Mouse (Mus musculus): ENCODE results near the gene Tubd1.
A peak's percentile ranks its signal among the peaks of the same experiment; 100 is the strongest.

Tubd1 gene

GRCm38 (mm10) chr11:86583990-86584897 lies 39.5 kb downstream of the Tubd1 start:
- DNase-seq (ENCODE audit: low read depth): peak; percentile 64

DNA sequence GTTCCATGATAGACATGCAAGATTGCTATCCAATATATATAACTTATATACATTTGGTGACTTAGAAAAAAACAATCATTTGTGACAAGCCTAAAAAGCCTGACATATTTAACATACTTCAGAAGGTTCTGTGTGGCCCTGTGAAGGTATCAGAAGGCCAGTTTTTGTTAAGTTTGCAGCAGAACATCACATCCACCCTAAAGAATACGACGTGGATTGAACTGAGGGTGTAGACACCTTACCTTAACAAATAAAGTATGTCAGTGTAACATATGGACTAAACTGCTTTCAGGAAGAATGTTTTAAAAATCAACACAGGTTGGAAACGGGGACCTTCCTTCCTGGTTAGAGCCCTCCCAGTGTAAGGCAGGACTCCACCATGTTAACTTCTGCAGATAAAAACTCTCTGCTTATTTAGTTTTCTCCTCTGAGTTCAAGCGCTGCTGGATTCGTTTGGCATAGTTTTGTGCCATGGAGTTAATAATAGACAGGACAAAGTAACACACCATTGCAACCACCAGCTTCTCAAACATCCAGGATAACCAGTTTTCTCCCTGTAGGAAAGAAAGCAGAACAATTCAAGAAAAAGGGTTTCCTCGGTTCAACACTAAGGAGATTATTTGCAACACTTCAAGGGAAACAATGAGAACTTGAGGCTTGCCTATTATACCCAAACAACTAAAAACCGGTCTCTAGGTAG lies 40.3 kb downstream of the Tubd1 start:
- peak; percentile 67 for DNase-seq (ENCODE audit: low read depth)

DNA sequence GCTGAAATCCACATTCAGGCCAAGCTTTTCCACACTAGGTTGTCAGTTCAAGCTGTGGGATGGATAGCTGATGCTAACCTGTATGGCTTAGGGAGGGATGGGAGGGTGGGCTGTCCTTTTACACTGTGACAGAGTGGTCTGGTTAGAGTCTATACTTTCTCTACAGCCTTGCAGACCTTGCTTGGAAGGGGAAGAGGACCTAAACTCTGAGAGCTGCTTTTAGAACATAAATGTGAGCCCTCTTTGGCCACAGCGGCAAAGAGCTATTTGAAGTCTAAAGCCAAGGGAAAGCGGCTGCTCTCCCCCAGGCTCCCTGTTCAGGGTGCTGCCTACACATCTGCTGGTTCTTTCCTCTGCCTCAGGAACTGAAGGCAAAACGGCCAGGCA lies 40.8 kb downstream of the Tubd1 start:
- no peak for DNase-seq (ENCODE audit: low read depth)

GRCm38 (mm10) chr11:86586177-86586867 lies 41.5 kb downstream of the Tubd1 start:
- no peak for DNase-seq (ENCODE audit: low read depth)

DNA sequence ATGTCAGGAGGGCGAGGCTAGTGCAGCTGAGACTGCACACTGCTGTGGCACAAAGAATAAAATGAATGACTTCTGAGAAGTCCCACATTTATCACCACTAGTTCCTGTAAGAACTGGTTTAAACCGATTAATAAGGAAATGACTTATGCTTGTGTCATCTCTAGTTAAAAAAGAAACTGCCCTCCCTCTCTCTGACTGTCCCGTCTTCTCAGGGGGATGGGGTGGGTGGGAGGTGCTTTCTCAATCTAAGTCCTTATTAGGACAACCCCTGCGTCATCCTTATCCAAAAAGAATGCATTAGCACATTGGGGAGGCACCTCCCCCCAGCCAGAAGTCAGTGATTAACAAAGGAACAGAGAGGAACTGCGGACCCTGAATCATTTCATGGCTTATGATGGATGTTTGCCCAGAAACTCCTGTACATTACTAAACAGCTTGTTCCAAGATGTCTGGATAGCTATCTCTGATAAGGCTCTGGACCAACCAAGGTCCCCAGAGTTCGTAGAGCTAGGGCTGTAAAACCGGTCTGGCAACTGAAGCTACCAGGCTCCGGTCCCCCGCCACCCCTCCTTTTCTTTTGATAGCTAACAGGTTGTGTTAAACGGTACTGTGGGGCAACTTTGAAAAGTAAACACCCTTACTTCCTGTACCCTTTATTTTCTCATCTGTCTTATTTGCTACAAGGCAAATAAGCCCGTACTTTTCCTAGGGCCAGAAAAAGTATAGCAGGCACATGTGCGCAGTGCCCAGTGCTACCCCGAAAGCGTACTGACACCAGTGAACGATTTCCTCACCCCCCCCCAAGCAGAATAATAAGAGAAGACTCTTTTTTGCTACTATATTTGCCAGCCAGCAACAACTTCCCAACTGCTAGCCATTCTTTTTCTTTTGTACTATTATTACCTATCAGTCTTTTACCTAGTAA lies 42.3 kb downstream of the Tubd1 start:
- DNase-seq (ENCODE audit: low read depth): peak; percentile 100

- peak; percentile 73 for DNase-seq (ENCODE audit: low read depth)
These were observed 43.0 kb downstream of the Tubd1 start for GRCm38 (mm10) chr11:86587830-86588229.

GRCm38 (mm10) chr11:86588583-86589298 lies 44.0 kb downstream of the Tubd1 start:
- DNase-seq (ENCODE audit: low read depth): no peak

DNA sequence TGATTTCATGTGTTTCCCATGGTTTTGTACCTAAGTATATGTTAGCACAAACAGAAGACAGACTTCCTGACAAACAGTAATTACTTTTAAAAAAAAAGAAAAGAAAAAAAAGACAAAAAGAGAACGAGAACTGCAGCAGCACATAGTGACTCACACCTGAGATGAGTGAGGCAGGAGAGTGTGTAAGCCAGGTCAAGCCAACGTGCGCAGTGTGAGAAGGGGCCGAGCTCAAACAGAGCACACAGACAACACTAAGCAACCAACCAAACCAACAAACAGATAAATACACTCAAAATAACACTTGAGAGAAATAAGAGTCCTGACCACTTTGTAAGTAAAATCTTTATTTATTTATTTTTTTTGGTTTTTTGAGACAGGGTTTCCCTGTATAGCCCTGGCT lies 45.3 kb downstream of the Tubd1 start:
- no peak for DNase-seq (ENCODE audit: low read depth)

- no peak for DNase-seq (ENCODE audit: low read depth)
These were observed 45.8 kb downstream of the Tubd1 start for GRCm38 (mm10) chr11:86590579-86590978.

DNA sequence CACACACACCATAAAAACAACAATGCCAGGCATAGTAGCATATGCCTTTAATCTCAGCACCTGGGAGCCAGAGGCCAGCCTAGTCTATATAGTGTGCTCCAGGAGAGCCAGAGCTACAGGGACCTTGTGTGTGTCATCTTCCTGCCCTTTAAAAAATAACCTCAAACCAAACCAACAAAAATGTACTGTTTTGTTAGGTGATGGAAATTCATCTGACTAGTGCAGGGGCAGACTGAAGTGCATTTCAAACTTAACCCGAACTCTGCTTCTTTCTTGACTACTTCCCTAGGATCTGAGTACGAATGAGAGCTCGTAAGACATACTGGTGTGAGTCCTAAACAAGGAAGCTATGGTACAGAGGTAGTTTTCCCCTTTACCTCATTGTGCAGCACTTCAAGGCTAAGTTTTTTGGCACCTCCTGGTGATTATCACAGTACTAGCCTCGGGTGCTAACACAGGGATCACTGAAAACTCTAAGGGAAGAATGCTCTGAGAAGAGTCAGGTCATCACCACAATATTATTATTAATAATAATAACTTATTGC lies 46.6 kb downstream of the Tubd1 start:
- peak; percentile 66 for DNase-seq (ENCODE audit: low read depth)

DNA sequence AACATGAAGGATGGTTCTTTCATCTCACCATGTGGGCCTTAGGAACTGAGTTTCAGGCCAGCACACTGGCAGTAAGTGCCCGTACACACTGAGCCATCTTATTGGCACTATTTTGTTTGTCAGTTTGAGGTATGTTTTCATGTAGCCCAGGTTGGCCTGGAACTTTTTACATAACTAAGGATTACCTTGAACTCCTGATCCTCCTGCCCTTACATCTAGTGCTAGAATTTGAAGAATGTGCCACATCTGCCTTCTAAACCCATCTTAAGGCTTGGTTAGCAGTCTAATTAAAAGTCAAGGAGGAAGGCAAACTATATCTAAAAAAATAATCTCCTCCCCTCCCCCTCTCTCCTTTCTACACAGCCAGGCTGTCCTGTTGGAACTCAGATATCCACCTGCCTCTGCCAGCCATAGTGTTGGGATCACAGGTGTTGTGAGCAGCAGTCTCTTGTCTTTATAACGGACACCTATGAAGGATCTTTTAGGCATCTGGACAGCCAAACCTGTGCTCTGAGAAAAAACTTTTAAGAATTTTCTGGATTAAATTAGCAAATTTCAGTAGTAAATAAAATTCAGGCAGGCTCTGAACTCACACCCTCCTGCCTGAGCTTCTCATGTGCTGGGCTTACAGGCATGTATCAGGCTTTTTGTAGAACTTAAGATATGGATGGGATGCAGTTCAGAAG lies 47.3 kb downstream of the Tubd1 start:
- no peak for DNase-seq (ENCODE audit: low read depth)

GRCm38 (mm10) chr11:86592993-86593392 lies 48.2 kb downstream of the Tubd1 start:
- peak; percentile 97 for DNase-seq (ENCODE audit: low read depth)

GRCm38 (mm10) chr11:86593443-86593842 lies 48.7 kb downstream of the Tubd1 start:
- no peak for DNase-seq (ENCODE audit: low read depth)

DNA sequence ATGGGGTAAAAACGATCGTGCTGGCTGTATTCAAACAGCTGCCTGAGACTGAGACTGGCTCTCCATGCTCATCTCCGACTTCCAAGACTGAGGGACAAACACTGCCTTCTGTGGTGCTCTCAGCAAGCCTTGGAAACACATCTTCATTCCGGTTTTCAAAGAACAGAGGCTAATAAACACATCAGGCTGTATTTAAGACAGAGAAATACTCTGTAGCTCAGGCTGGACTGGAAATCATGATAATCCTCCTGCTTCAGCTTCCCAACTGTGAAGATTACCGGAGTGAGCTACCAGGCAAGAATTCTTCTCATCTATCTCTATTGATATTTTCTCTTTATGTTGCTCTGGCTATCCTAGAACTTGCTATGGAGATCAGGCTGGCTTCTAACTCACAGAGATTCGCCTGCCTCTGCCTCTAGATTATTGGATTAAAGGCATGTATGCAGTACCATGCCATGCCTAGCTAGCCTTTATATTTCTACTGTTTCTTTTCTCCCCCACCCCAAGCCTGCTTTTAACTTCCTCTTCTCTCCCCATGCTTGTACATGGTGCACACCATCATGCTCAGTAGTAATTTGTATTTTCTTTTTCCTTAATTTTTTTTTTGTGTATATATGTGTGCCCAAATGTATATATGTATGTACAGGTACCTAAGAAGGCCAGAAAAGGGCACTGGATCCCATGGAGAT lies 49.5 kb downstream of the Tubd1 start:
- no peak for DNase-seq (ENCODE audit: low read depth)

DNA sequence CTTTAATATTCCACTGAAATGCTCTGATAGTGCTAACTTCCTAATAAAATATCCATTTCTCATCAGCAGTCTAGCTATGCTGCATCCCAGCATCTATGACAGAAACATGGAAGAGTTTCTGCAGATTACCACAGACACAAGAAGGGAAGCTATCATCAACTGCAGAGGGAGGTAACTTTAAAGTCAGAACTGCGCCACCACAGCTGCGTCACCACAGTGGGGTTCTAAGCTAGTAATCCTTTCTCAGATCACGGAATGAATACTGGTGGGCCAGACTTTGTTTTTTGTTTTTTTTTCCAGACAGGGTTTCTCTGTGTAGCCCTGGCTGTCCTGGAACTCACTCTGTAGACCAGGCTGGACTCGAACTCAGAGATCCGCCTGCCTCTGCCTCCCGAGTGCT lies 50.6 kb downstream of the Tubd1 start:
- no peak for DNase-seq (ENCODE audit: low read depth)

- no peak for DNase-seq (ENCODE audit: low read depth)
These were observed 51.6 kb downstream of the Tubd1 start for GRCm38 (mm10) chr11:86596187-86596960.

GRCm38 (mm10) chr11:86596976-86597375 lies 52.2 kb downstream of the Tubd1 start:
- DNase-seq (ENCODE audit: low read depth): no peak

- DNase-seq (ENCODE audit: low read depth): no peak
These were observed 53.4 kb downstream of the Tubd1 start for GRCm38 (mm10) chr11:86598154-86598553.

- no peak for DNase-seq (ENCODE audit: low read depth)
These were observed 53.8 kb downstream of the Tubd1 start for GRCm38 (mm10) chr11:86598572-86598971.
